Mouse (Mus musculus) forebrain, embryonic 13.5 days (tissue): ENCODE results near the gene Arf3. TPM values are rescaled to one million over a fixed set of nuclear protein-coding genes. Genes with fewer than 3 reads are reported as not detected.

Experiments used
- ATAC-seq: fragments of 200-750 bp; cut with Nextera tagmentation; 2 replicates; pipeline ENCODE4 v1.8.0; 2017
- H3K27ac ChIP-seq: fragments of 300-500 bp; sonication (generic); 2 replicates; pipeline ENCODE4 v1.5.1; 2015; ENCODE audit warnings: inconsistent platforms, mild to moderate bottlenecking, moderate library complexity
- H3K27me3 ChIP-seq: fragments of 300-500 bp; sonication (generic); 2 replicates; pipeline ENCODE4 v1.6.1; 2015; ENCODE audit warnings: mild to moderate bottlenecking, inconsistent platforms
- H3K36me3 ChIP-seq: fragments of 300-500 bp; sonication (generic); 2 replicates; pipeline ENCODE4 v1.6.1; 2015; ENCODE audit warnings: mild to moderate bottlenecking, inconsistent platforms; ENCODE audit not compliant: poor library complexity, severe bottlenecking
- H3K4me1 ChIP-seq: fragments of 300-500 bp; sonication (generic); 2 replicates; pipeline ENCODE4 v1.6.1; 2015; ENCODE audit warnings: inconsistent platforms
- H3K4me2 ChIP-seq: fragments of 300-500 bp; sonication (generic); 2 replicates; pipeline ENCODE4 v1.6.1; 2015; ENCODE audit warnings: inconsistent platforms, mild to moderate bottlenecking, moderate library complexity
- H3K4me3 ChIP-seq: fragments of 300-500 bp; sonication (generic); 2 replicates; pipeline ENCODE4 v1.5.1; 2015; ENCODE audit warnings: mild to moderate bottlenecking, inconsistent platforms
- H3K9ac ChIP-seq: fragments of 300-500 bp; sonication (generic); 2 replicates; pipeline ENCODE4 v1.6.1; 2015; ENCODE audit warnings: mild to moderate bottlenecking, inconsistent platforms
- H3K9me3 ChIP-seq: fragments of 300-500 bp; sonication (generic); replicated peaks from 2 replicates; pipeline ENCODE4 v1.6.1; 2016; ENCODE audit warnings: inconsistent platforms
- WGBS: fragments of 180-500 bp; shearing (Covaris S2); methylation state at CpG from one replicate; pipeline ENCODE4 v1.1.7; 2015; 5-methylcytosine and 5-hydroxymethylcytosine counted together
- polyA plus RNA-seq: library from polyadenylated mRNA; unstranded; fragments of >200 nt; fragmentation: Nextera tagmentation; extraction: Ambion mirVana; gene quantifications from 2 replicates; pipeline ENCODE4 v1.2.1, GENCODE M21; 2015

The Arf3 gene
- polyA plus RNA-seq, 1 experiment from 2014 or later: 49.2 TPM

GRCm38 (mm10) chr15:98788972-98789660 lies 26.1 kb upstream of the Arf3 start:
- H3K27me3 ChIP-seq: peaks cover 99% of the 10 kb centered on the region
- no peaks in the 10 kb centered on the region for H3K36me3 ChIP-seq
- no peak overlapping the region for H3K4me2 ChIP-seq
- no peak overlapping the region for H3K27ac ChIP-seq
- 11% methylated on average over 24 of the region's 24 CpGs for WGBS
- H3K4me3 ChIP-seq: no peak overlapping the region
- no peak overlapping the region for H3K9ac ChIP-seq
- no peak for ATAC-seq
- 0 out of 2 replicates have a peak, but pooled peaks cover 4% of the 10 kb centered on the region for H3K9me3 ChIP-seq
- peaks cover 23% of the 10 kb centered on the region for H3K4me1 ChIP-seq

- ATAC-seq: no peak
- Histone ChIP-seq H3K9ac (no peak overlapping the region), H3K4me2 (no peak overlapping the region), H3K9me3 (0 out of 2 replicates have a peak, but pooled peaks cover 4% of the 10 kb centered on the region), H3K27me3 (peaks cover 95% of the 10 kb centered on the region), H3K4me1 (peaks cover 19% of the 10 kb centered on the region), H3K36me3 (no peaks in the 10 kb centered on the region), H3K4me3 (no peak overlapping the region), H3K27ac (no peak overlapping the region)
- 31% methylated on average over 4 of the region's 4 CpGs for WGBS
These were observed 24.9 kb upstream of the Arf3 start for GRCm38 (mm10) chr15:98787930-98788329.

- Histone ChIP-seq H3K4me1 (peaks cover 9% of the 10 kb centered on the region; the same call in 1 of the 2 replicates), H3K9ac (no peak overlapping the region), H3K9me3 (0 out of 2 replicates have a peak, but pooled peaks cover 4% of the 10 kb centered on the region), H3K27me3 (peaks cover 93% of the 10 kb centered on the region), H3K36me3 (no peaks in the 10 kb centered on the region), H3K4me2 (no peak overlapping the region), H3K27ac (no peak overlapping the region), H3K4me3 (no peak overlapping the region)
- 39% methylated on average over 7 of the region's 7 CpGs for WGBS
- no peak for ATAC-seq
These were observed 22.7 kb upstream of the Arf3 start for GRCm38 (mm10) chr15:98785744-98786143.

GRCm38 (mm10) chr15:98781166-98781565 lies 18.2 kb upstream of the Arf3 start:
- ATAC-seq: no peak
- Histone ChIP-seq H3K4me2 (no peak overlapping the region), H3K36me3 (no peaks in the 10 kb centered on the region), H3K9me3 (0 out of 2 replicates have a peak, but pooled peaks cover 4% of the 10 kb centered on the region), H3K9ac (no peak overlapping the region), H3K4me1 (peaks cover 22% of the 10 kb centered on the region), H3K27ac (no peak overlapping the region), H3K4me3 (no peak overlapping the region), H3K27me3 (peaks cover 93% of the 10 kb centered on the region)
- 22% methylated on average over 6 of the region's 6 CpGs for WGBS

GRCm38 (mm10) chr15:98780573-98780972 lies 17.6 kb upstream of the Arf3 start:
- H3K36me3 ChIP-seq: no peaks in the 10 kb centered on the region
- H3K9ac ChIP-seq: no peak overlapping the region
- H3K4me2 ChIP-seq: no peak overlapping the region
- no peak overlapping the region for H3K4me3 ChIP-seq
- peaks cover 28% of the 10 kb centered on the region for H3K4me1 ChIP-seq
- ATAC-seq: no peak
- H3K27ac ChIP-seq: no peak overlapping the region
- 0 out of 2 replicates have a peak, but pooled peaks cover under 1% of the 10 kb centered on the region for H3K9me3 ChIP-seq
- H3K27me3 ChIP-seq: peaks cover 94% of the 10 kb centered on the region
- 3% methylated on average over 13 of the region's 13 CpGs for WGBS

GRCm38 (mm10) chr15:98780075-98780474 lies 17.1 kb upstream of the Arf3 start:
- Histone ChIP-seq H3K9ac (no peak overlapping the region), H3K27me3 (peaks cover 94% of the 10 kb centered on the region), H3K27ac (no peak overlapping the region), H3K4me2 (no peak overlapping the region), H3K4me1 (peaks cover 29% of the 10 kb centered on the region), H3K9me3 (no peaks in the 10 kb centered on the region), H3K4me3 (no peak overlapping the region), H3K36me3 (no peaks in the 10 kb centered on the region)
- WGBS: 3% methylated on average over 8 of the region's 8 CpGs
- ATAC-seq: no peak

- H3K9me3 ChIP-seq: no peaks in the 10 kb centered on the region
- H3K36me3 ChIP-seq: no peaks in the 10 kb centered on the region
- H3K4me3 ChIP-seq: no peak overlapping the region
- no peak overlapping the region for H3K27ac ChIP-seq
- WGBS: 0% methylated on average over 8 of the region's 11 CpGs
- peaks cover 29% of the 10 kb centered on the region for H3K4me1 ChIP-seq
- H3K9ac ChIP-seq: no peak overlapping the region
- ATAC-seq: no peak
- H3K4me2 ChIP-seq: no peak overlapping the region
- peaks cover 94% of the 10 kb centered on the region for H3K27me3 ChIP-seq
These were observed 15.8 kb upstream of the Arf3 start for GRCm38 (mm10) chr15:98778806-98779205.

GRCm38 (mm10) chr15:98778191-98778770 lies 15.3 kb upstream of the Arf3 start:
- Histone ChIP-seq H3K36me3 (no peaks in the 10 kb centered on the region), H3K9ac (no peak overlapping the region), H3K9me3 (no peaks in the 10 kb centered on the region), H3K27ac (no peak overlapping the region), H3K4me2 (peak overlapping the region; percentile 43), H3K4me1 (peaks cover 29% of the 10 kb centered on the region), H3K4me3 (peak overlapping the region; percentile 26), H3K27me3 (peaks cover 99% of the 10 kb centered on the region)
- no peak for ATAC-seq
- WGBS: 1% methylated on average over 25 of the region's 25 CpGs

GRCm38 (mm10) chr15:98777762-98778161 lies 14.7 kb upstream of the Arf3 start, which contains the start of gene Wnt10b:
Gene Wnt10b, minus strand, starts transcription at chr15:98778150.
- H3K9ac ChIP-seq: peak within 1 kb of the TSS; percentile 34; the same call in 1 of the 2 replicates
- 0% methylated on average over 32 of the region's 33 CpGs for WGBS
- H3K27me3 ChIP-seq: peaks cover 99% of the 10 kb centered on the region
- peaks cover 31% of the 10 kb centered on the region for H3K4me1 ChIP-seq
- no peaks in the 10 kb centered on the region for H3K9me3 ChIP-seq
- H3K4me3 ChIP-seq: peak within 1 kb of the TSS; percentile 26
- no peak for ATAC-seq
- H3K27ac ChIP-seq: no peak within 1 kb of the TSS
- peak within 1 kb of the TSS; percentile 43 for H3K4me2 ChIP-seq
- H3K36me3 ChIP-seq: no peaks in the 10 kb centered on the region

GRCm38 (mm10) chr15:98777005-98777616 lies 14.1 kb upstream of the Arf3 start:
- no peak overlapping the region for H3K9ac ChIP-seq
- peak overlapping the region; percentile 26; the same call in 1 of the 2 replicates for H3K4me3 ChIP-seq
- peaks cover 100% of the 10 kb centered on the region for H3K27me3 ChIP-seq
- WGBS: 1% methylated on average over 19 of the region's 19 CpGs
- no peaks in the 10 kb centered on the region for H3K9me3 ChIP-seq
- H3K36me3 ChIP-seq: no peaks in the 10 kb centered on the region
- peaks cover 38% of the 10 kb centered on the region for H3K4me1 ChIP-seq
- no peak overlapping the region for H3K27ac ChIP-seq
- ATAC-seq: no peak
- H3K4me2 ChIP-seq: no peak overlapping the region

- ATAC-seq: peak; percentile 51; the same call in 1 of the 2 replicates
- under 1% methylated on average over 61 of the region's 62 CpGs for WGBS
These were observed 13.4 kb upstream of the Arf3 start for GRCm38 (mm10) chr15:98776280-98777004.

More at GRCm38 (mm10) chr15:98776280-98777004, 13.4 kb upstream of the Arf3 start:
- Histone ChIP-seq H3K27me3 (peaks cover 100% of the 10 kb centered on the region), H3K36me3 (no peaks in the 10 kb centered on the region), H3K27ac (no peak overlapping the region), H3K9ac (peak overlapping the region; percentile 40; the same call in 1 of the 2 replicates), H3K4me1 (peaks cover 40% of the 10 kb centered on the region), H3K4me3 (peak overlapping the region; percentile 26), H3K9me3 (no peaks in the 10 kb centered on the region), H3K4me2 (peak overlapping the region; percentile 50)
